Mouse (Mus musculus) lung, adult 2 months (tissue): ENCODE results near the gene Rasgef1a. TPM values are rescaled to one million over a fixed set of nuclear protein-coding genes. Genes with fewer than 3 reads are reported as not detected.

ENCODE experiments used
- DNase-seq: peaks from one replicate; pipeline ENCODE4 v3.0.0; 2022
- H3K4me1 ChIP-seq: fragments of 200-500 bp; 2 replicates; pipeline ENCODE4 v1.6.1; 2011; ENCODE audit warnings: low read length; ENCODE audit not compliant: control insufficient read depth, insufficient read depth
- H3K4me3 ChIP-seq: fragments of 200-500 bp; replicated peaks from 2 replicates; pipeline ENCODE3; 2011; ENCODE audit warnings: low read depth, mild to moderate bottlenecking, control low read depth, low read length; ENCODE audit errors: extremely low read depth
- CTCF ChIP-seq: fragments of 200-500 bp; IDR thresholded peaks from 2 replicates; pipeline ENCODE4 v1.5.1; 2011; ENCODE audit warnings: mild to moderate bottlenecking, low read length, control low read depth; ENCODE audit not compliant: insufficient read depth
- POLR2A ChIP-seq: fragments of 200-500 bp; IDR thresholded peaks from 2 replicates; pipeline ENCODE4 v1.6.1; 2011; ENCODE audit warnings: low read depth, mild to moderate bottlenecking, control low read depth, low read length, borderline replicate concordance; ENCODE audit errors: extremely low read depth
- WGBS: fragments of 180-500 bp; shearing (Covaris S2); methylation state at CpG from one replicate; pipeline ENCODE4 v1.1.7; 2018; 5-methylcytosine and 5-hydroxymethylcytosine counted together
- polyA plus RNA-seq: library from polyadenylated mRNA; depleted of rRNA; stranded (reverse); fragments of >200 nt; gene quantifications from 2 replicates; pipeline ENCODE4 v1.2.3, GENCODE M21; 2012

Gene Rasgef1a
- polyA plus RNA-seq, 1 experiment: 57.1 TPM

DNA sequence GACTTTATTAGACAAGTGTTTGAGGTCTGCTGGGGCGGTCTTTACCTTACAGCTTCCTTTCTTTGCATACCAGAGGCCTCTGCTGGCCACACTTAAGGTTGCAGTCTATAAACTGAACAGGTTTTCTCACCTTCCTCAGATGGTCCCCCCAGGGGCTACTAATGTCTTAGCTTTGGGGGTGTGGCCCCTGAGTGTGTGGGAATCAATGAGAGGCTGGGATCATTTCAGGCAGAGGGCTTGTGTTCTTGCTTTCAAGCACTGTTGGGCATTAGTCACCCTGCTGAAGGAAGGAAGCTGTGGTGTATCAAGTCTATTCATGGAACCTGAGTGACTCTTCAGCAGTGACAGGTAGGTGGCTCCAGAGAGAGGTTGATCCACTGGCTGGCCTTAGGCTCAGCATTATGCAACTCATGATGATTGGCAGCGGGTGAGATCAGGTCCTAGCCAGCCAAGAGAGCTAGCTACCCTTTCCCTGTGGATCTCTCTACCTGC, 88.1 kb downstream of the Rasgef1a start:
- peak; percentile 37; the same call in 1 of the 2 replicates for TF ChIP-seq CTCF
- no peak for TF ChIP-seq POLR2A
- H3K4me1 ChIP-seq: no peaks in the 10 kb centered on the region
- peak; percentile 57 for DNase-seq
- no peak overlapping the region for H3K4me3 ChIP-seq
- WGBS: 45% methylated on average over 2 of the region's 2 CpGs

DNA sequence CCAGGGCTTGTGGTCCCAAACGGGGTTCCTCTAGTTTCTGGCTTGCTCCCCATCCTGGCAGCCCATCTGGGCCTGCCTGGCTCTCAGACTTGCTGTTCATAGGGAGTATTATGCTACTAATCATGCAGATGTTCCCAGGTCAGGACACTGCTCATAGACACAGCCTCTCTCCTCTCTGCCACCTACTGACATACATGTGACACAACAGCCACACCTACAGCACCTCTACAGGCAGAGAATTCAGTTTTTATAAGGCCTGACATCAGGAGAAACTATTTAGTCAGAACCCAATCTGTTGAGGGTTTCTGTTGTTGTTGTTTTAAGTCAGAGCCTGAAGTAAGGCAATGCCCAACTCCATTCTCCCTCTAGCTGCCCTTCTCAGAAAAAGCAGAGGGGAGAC, 100.6 kb downstream of the Rasgef1a start:
- TF ChIP-seq CTCF (no peak), POLR2A (no peak)
- Histone ChIP-seq H3K4me3 (no peak overlapping the region), H3K4me1 (peaks cover 4% of the 10 kb centered on the region)
- WGBS: 37% methylated on average over 1 of the region's 1 CpGs
- no peak for DNase-seq

DNA sequence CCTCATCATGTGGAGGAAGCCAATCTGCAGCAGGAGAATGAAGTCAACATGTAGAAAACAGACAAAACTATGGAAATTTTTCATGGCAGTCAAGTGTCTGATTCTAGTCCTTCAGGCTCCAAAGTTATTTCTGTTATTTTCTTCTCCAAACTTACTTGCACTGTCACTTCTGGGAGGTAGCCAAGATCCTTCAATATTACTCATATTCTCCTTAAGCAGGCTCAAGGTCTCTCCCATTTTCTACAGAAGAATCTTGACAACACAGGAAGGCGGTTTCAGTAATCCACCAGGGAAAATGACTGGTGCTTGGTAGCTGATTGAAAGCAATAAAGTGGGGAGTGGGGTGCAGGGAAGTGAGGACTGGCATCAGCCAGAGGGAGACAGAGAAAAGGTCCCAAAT, 111.5 kb downstream of the Rasgef1a start:
- H3K4me3 ChIP-seq: no peak overlapping the region
- TF ChIP-seq CTCF (no peak), POLR2A (no peak)
- H3K4me1 ChIP-seq: peaks cover 5% of the 10 kb centered on the region
- no peak for DNase-seq
- WGBS: 56% methylated on average over 1 of the region's 1 CpGs

DNA sequence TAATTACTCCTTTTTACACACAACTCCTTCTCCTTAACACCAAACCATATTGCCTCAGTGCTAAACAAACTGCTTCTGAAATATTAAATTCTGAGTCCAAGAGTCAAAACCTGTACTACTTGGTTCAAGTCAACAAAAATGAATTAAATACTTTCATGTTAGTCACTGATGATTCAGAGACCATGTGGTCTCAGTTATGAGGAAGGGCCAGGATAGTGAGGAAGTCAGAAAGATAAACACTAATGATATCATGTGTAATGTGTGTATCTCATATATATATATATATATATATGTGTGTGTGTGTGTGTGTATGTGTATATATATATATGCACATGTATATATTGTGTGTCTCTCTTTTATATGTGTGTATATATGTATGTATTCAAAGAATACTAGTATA, 115.3 kb downstream of the Rasgef1a start:
- peaks cover 9% of the 10 kb centered on the region for H3K4me1 ChIP-seq
- no peak for TF ChIP-seq POLR2A
- TF ChIP-seq CTCF: no peak
- DNase-seq: no peak
- no peak overlapping the region for H3K4me3 ChIP-seq

- H3K4me1 ChIP-seq: peaks cover 11% of the 10 kb centered on the region
- whole genome bisulfite sequencing: 44% methylated on average over 7 of the region's 7 CpGs
- H3K4me3 ChIP-seq: no peak overlapping the region
- no peak for DNase-seq
- TF ChIP-seq POLR2A (no peak), CTCF (no peak)
These were observed 116.0 kb downstream of the Rasgef1a start for GRCm38 (mm10) chr6:118127198-118127597.

DNA sequence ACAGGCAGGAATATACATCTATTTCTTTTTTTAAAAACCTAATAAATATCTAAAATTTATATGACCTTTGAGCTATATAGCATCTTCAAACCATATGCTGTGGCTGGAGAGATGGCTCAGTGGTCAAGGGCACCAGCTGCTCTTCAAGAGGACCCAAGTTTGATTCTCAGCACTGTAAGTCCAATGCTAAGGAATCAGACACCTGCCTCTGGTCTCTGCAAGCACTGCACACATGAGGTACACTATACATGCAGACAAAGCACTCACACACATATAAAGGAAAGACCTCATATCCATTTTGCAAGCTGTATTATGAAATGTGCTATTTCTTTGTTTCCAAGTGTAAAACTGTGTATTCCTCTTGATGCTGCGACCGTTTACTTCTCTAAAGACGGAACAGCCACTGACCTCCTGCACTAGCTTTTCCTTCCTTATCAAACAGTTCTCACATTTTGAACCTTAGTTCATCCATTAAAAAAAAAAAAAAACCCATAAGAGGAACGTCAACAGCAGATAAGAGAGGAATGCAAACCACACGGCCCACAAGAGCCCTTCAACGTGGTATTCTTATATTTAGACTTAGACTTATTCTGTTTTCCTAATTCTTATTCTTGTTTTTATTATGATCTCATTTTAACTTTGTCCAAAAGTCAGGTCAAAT, 116.7 kb downstream of the Rasgef1a start:
- TF ChIP-seq POLR2A (no peak), CTCF (no peak)
- Histone ChIP-seq H3K4me3 (no peak overlapping the region), H3K4me1 (peaks cover 11% of the 10 kb centered on the region)
- 43% methylated on average over 6 of the region's 6 CpGs for WGBS
- DNase-seq: no peak

DNA sequence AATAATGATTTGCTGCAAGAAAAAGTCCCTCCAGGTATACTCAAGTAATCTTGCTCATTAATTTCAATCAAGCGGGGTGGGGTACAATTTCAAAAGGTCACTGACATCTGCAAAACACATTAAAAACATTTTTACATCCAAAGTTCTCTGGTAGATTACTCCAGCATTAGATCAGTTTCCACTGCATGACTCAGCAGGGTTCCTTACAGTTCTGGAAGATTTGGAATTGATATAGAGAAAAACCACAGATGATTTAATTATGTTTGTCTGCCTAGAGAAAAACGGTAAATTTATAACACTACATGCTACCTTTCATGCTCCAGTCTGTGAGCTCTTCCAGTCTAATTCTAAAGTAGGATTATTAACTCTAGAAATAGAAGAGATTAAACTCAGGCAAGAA, 118.8 kb downstream of the Rasgef1a start:
- WGBS: 64% methylated on average over 2 of the region's 2 CpGs
- H3K4me1 ChIP-seq: peaks cover 11% of the 10 kb centered on the region
- H3K4me3 ChIP-seq: no peak overlapping the region
- DNase-seq: no peak
- no peak for TF ChIP-seq CTCF
- no peak for TF ChIP-seq POLR2A

DNA sequence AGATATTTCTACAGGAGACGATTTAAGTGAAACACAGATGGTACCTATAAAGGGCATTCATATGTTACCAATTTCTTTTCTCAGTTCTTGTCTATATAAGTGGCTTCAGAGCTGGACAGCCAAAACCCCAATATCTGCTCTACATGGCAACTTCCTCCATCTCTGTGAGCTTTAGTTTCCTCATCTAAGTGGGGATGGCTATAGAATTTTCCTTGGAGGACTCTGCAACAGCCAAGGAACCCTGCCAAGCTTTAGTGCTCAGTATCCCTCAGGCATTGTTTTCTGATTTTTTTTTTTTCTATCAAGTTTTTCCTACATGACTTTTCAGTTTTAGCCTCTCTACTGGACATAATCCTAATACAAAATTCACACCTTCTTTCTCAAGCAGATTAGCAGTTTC, 123.2 kb downstream of the Rasgef1a start:
- no peak for DNase-seq
- WGBS: 76% methylated on average over 1 of the region's 1 CpGs
- no peak for TF ChIP-seq POLR2A
- no peak for TF ChIP-seq CTCF
- Histone ChIP-seq H3K4me1 (peaks cover 7% of the 10 kb centered on the region), H3K4me3 (no peak overlapping the region)

- Histone ChIP-seq H3K4me1 (peaks cover 5% of the 10 kb centered on the region), H3K4me3 (peak overlapping the region; percentile 29)
- TF ChIP-seq POLR2A: no peak
- no peak for TF ChIP-seq CTCF
- no peak for DNase-seq
- 56% methylated on average over 2 of the region's 2 CpGs for WGBS
These were observed 125.9 kb downstream of the Rasgef1a start for GRCm38 (mm10) chr6:118137148-118137547.
